Mouse (Mus musculus): Measurements from ENCODE around the gene Gm20388.

The Gm20388 gene

GRCm38 (mm10) chr8:121921582-121921981 is 2010.9 kb downstream of the Gm20388 start:
- DNase-seq, result no peak

- no peak for DNase-seq
Observed at GRCm38 (mm10) chr8:121922101-121922500, 2011.5 kb downstream of the Gm20388 start.

DNA sequence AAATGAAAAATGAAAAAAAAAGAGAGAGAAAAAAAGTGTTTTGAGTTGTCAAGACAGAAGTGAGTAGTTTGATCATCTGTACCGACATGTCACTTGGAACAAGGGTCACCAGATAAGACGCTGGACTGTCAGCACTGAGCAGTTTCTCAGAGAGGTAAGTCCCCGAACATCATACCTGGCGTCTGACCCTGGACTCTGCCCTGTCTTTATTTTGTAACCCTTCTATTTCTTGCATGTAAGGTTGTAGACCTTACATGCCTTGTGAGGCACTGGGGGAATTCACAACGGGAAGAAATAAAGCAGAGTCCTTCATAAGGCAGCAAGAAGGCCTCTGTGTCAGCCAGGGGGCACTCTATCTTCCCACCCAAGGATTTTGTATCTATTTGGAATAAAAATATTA is 2014.0 kb downstream of the Gm20388 start:
- DNase-seq, result no peak

GRCm38 (mm10) chr8:121925624-121926023 is 2015.0 kb downstream of the Gm20388 start:
- DNase-seq, result peak; percentile 80 to 81

- no peak for DNase-seq
Observed at GRCm38 (mm10) chr8:121926266-121926665, 2015.6 kb downstream of the Gm20388 start.

DNA sequence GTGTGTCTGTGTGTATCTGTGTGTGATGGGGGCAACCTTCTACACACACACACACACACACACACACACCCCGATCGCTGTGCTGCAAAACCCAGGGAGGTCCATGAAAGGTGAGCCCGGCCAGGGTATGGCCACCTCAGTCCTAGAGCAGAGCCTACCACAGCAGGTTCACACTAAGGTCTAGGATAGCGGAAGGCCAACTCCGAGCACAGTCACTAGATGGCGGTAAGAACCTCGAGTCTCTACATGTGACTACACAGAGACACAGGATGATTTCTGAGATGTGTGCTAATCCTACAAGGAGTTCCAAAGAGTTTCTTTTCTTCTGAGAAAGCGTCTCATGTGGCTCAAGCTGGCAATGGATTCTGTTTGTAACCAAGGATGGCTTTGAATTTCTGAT is 2016.7 kb downstream of the Gm20388 start:
- DNase-seq, result peak; percentile 46 to 51

- no peak for DNase-seq
Observed at GRCm38 (mm10) chr8:121930047-121930446, 2019.4 kb downstream of the Gm20388 start.

- no peak for DNase-seq
Observed at GRCm38 (mm10) chr8:121931571-121931970, 2020.9 kb downstream of the Gm20388 start.

DNA sequence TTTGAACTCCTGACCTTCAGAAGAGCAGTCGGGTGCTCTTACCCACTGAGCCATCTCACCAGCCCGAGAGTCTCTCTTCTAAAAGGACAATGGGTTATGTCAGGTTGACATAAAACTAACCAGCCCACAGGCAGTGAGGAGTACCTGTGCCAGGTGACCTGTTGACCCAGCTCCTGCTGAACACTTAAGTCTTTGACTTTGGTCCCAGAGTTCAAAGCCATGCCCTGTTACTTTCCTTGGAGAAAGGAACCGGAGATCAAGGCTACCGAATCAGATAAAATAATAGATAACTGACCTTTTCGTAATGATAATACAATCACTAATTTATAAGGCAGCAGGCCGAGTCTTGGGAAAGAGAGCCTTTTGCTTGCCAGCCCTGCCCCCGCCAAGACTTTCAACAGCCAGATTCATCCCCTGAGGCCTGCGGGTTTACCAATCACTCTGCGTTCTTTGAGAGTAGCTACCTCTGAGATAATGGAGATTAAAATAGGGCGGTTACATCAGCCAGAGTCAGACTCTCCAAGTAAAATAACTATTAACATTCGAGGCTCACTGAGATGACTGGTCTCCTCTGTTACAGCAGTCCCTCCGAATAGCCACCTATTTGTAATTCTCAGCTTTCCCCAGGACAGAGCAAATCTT is 2021.5 kb downstream of the Gm20388 start:
- no peak for DNase-seq

DNA sequence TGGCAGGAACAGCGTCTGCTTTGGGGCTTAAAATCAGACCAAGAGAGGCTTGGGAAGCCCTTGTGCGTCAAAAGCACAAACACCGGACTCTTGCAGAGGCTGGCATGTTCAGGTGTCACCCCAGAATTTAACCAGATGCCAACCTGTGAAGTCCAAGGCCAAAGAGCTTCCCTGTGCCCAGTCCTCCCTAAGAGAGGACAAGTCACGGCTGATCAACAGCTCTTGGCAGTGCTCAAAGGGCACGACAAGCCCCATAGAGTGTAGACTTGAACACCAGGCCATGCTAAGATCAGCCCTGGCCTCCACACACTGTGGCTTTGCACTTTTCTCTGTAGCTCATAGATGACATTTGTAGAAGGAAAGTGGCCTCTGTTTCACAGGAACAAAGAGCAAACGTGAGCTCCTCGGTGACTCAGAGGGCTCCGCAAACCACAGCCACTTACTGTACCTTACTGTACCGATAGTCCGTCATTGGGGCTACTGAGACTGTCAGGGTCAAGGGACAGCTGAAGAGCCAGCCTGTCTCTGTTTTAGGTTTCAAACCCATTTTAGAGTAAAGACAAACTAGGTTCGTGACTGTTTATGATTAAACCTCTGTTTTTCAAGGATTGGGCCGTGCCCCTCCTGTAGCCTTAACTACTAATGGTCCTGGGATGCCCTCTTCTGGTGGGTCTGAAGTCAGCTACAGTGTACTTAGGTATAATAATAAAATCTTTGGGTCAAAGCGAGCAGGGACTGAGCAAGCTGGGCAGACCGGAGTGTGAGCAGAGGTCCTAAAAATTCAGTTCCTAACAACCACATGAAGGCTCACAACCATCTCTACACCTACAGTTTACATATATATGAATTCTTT is 2022.3 kb downstream of the Gm20388 start:
- no peak for DNase-seq

DNA sequence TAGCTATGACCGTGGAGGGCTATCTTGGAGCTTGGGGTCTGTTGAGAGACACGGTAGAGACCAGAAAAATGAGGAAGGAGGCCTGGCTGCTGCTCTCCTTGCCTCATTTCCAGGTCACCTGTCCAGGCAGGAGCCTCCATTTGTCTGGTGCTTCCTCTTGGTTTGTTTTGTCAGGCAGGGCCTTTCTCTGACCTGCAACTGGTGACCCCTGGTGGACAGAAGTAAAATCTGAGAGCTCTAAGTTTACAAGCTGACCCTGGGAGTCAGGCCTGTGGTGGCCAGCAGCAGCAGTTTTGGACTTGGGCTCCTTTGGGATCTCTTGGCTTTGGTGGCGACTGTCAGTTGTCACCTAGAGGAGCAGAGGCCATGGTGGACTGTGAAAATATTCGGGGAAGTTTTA is 2023.9 kb downstream of the Gm20388 start:
- DNase-seq, result peak; percentile 43 to 45

- DNase-seq, result no peak
Observed at GRCm38 (mm10) chr8:121934923-121935322, 2024.3 kb downstream of the Gm20388 start.

DNA sequence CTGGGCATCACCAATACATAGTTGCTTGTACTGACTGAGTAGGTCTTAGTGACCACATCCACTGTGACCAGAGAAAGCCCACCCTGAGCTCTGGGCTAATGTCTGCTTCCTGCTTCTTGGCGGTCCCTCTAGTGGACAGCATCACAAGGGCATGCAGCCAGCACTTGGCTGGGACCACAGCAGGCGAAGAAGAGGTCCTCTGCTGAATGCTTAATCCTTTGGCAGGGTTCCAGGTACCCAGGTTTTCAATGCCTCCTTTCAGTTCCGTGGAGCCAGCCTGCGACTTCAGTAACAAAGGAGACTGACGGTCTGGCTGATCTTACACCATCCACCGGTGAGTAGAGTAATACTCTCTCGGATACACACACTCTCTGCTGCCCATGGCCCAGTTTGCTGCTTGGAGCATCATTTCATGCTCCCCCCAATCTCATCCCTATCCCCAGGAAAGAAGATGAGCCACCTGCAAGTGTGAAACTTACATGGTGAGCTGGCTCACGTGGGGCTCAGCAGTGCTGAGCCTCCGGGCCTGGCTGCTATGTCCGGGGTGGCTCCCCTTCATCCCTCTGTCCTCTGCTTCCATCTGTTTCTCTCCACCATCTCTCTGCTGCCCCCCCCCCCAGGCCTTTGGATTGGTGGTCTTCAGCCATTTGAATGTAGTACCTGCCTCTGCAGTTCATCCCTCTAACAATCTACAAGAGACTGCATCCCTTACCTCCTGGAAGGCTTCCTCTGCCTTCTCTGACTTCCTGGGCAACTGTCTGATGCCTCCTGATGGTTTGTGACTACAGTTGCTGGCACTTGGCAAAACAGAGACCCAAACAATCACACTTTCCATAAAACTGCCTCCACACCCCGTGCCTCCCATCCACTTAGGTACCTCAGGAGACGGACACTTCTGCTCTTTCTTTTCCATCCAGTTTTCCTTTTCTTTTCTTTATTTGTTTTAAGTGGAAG is 2025.0 kb downstream of the Gm20388 start:
- no peak for DNase-seq

DNA sequence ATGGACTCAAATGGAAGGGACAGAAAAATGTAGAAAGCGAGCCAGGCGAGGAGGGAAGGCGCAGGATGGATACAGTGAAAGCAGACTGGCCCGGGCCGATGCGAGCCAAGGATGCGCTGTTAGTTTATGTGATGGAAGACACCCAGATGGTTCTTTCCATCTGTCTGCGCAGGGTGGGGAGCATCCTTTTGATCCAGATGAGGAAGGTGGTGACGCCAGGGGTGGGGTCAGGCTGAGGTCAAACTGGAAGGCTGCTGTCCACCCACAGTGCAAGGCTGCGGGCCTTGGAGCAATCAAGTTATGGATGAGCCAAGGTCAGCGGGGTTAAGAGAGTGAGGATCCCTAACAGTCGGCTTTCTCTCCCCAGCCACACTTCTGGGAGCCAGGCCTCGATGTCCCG is 2025.8 kb downstream of the Gm20388 start:
- DNase-seq, result no peak

DNA sequence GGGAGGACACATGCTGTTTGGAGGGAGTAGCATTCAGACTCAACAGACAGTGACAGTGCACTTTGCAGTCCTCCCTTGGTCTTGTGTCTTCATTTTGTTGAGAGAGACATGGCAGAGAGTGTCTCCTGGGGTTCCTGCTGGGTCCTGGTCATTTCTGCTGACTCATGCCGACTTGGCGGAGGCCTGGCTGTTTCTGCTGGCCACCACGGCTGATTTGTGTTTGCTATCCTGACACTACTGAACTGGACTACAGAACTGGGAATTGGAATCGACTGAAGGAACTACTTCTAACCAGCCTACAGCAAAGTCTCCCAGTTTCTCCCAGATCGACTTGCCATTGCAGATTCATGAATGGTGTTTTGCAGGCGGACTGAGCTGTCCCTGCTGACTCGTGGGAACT is 2028.1 kb downstream of the Gm20388 start:
- DNase-seq, result no peak

- no peak for DNase-seq
Observed at GRCm38 (mm10) chr8:121943057-121943540, 2032.5 kb downstream of the Gm20388 start.

DNA sequence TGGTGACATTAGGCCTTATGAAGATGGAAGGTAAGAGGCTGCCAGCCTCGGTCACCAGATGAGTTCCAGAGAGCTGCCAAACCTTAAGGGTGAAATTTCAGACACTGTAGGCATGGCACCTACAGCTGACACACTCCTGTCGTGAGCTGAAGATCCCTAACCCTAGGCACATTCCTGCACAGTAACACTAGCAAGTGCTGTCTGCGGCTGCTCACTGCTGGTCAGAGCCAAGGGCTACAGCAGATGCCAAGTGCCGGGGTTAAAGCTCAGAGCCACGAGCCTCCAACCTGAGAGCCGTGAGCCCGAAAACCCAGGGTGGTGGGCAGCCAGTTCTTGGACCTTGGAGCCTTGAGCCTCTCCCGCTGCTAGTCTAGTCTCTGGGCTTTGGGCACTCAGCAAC is 2033.1 kb downstream of the Gm20388 start:
- DNase-seq, result no peak

GRCm38 (mm10) chr8:121944831-121945230 is 2034.2 kb downstream of the Gm20388 start, which contains the start of gene Car5a:
Gene Car5a (minus strand): TSS chr8:121944904.
- DNase-seq, result no peak

GRCm38 (mm10) chr8:121946351-121946750 is 2035.7 kb downstream of the Gm20388 start:
- no peak for DNase-seq

GRCm38 (mm10) chr8:121947047-121947752 is 2036.6 kb downstream of the Gm20388 start:
- no peak for DNase-seq

- peak; percentile 74 to 77 for DNase-seq
Observed at GRCm38 (mm10) chr8:121947753-121948141, 2037.1 kb downstream of the Gm20388 start.

Measured in B cell, adult 2 months (primary cell).